Mouse (Mus musculus): ENCODE data around the gene Ap1m2. TPM values are rescaled to one million over a fixed set of nuclear protein-coding genes. Genes with fewer than 3 reads are reported as not detected.
"Not testable (repeated sequence)": the region's sequence is repeated elsewhere in the genome, so short reads cannot be mapped to it uniquely, and the experiment has no call there.

Ap1m2 gene
- total RNA-seq, 1 experiment: 9.8 TPM

- peaks cover 0 to 7% of the 10 kb centered on the region in 2 experiments; a peak in 2 of 4 replicates for H3K4me1 ChIP-seq (ENCODE audit: control insufficient read depth in 2 of 2, insufficient read depth in 2 of 2, low read length in 2 of 2, poor library complexity in 1 of 2)
- H3K36me3 ChIP-seq (ENCODE audit: control insufficient read depth, insufficient read depth, low read length, poor library complexity, severe bottlenecking): no peaks in the 10 kb centered on the region
- H3K27ac ChIP-seq (ENCODE audit: insufficient read depth, low read depth, low read length, poor library complexity, severe bottlenecking): no peak overlapping the region
- DNase-seq (ENCODE audit: low read depth, low spot score): no peak
- no peak overlapping the region for H3K4me3 ChIP-seq (ENCODE audit: insufficient read depth in 1 of 2, low read depth in 1 of 2, low read length in 2 of 2, poor library complexity in 1 of 2, severe bottlenecking in 1 of 2)
- TF ChIP-seq ZC3H11A (IDR thresholded peaks at IDR 0.05; ENCODE audit: borderline replicate concordance, low read depth, low read length) (no peak), CHD2 (IDR thresholded peaks at IDR 0.05; ENCODE audit: low read depth, low read length) (no peak), HCFC1 (IDR thresholded peaks at IDR 0.05; ENCODE audit: borderline replicate concordance, insufficient read depth, low read length) (no peak), ZNF384 (IDR thresholded peaks at IDR 0.05; ENCODE audit: low read depth, low read length) (no peak), MAFK (IDR thresholded peaks at IDR 0.05; ENCODE audit: insufficient read depth, low read depth, low read length) (no peak)
- in situ Hi-C loops (cut with MboI; ENCODE audit: low sequenced_read_pairs in 2 of 2, unreplicated experiment in 2 of 2): no loop called here
- H3K9ac ChIP-seq (ENCODE audit: insufficient read depth, low read depth, low read length, poor library complexity, severe bottlenecking): no peak overlapping the region
- no peaks in the 10 kb centered on the region for H3K9me3 ChIP-seq (ENCODE audit: control insufficient read depth, insufficient read depth, low read depth, low read length)
These were observed 15.4 kb upstream of the Ap1m2 start for GRCm38 (mm10) chr9:21327569-21327968.

GRCm38 (mm10) chr9:21324269-21324668 is 12.1 kb upstream of the Ap1m2 start:
- no peak overlapping the region for H3K4me3 ChIP-seq (ENCODE audit: insufficient read depth in 1 of 2, low read depth in 1 of 2, low read length in 2 of 2, poor library complexity in 1 of 2, severe bottlenecking in 1 of 2)
- H3K27ac ChIP-seq (ENCODE audit: insufficient read depth, low read depth, low read length, poor library complexity, severe bottlenecking): no peak overlapping the region
- peaks cover 4 to 13% of the 10 kb centered on the region in 2 experiments for H3K4me1 ChIP-seq (ENCODE audit: control insufficient read depth in 2 of 2, insufficient read depth in 2 of 2, low read length in 2 of 2, poor library complexity in 1 of 2)
- H3K9ac ChIP-seq (ENCODE audit: insufficient read depth, low read depth, low read length, poor library complexity, severe bottlenecking): no peak overlapping the region
- no peaks in the 10 kb centered on the region for H3K36me3 ChIP-seq (ENCODE audit: control insufficient read depth, insufficient read depth, low read length, poor library complexity, severe bottlenecking)
- H3K9me3 ChIP-seq (ENCODE audit: control insufficient read depth, insufficient read depth, low read depth, low read length): no peaks in the 10 kb centered on the region
- DNase-seq (ENCODE audit: low read depth, low spot score): no peak
- in situ Hi-C loops (cut with MboI; ENCODE audit: low sequenced_read_pairs in 2 of 2, unreplicated experiment in 2 of 2): no loop called here
- TF ChIP-seq MAFK (IDR thresholded peaks at IDR 0.05; ENCODE audit: insufficient read depth, low read depth, low read length) (no peak), CHD2 (IDR thresholded peaks at IDR 0.05; ENCODE audit: low read depth, low read length) (no peak), HCFC1 (IDR thresholded peaks at IDR 0.05; ENCODE audit: borderline replicate concordance, insufficient read depth, low read length) (no peak), ZNF384 (IDR thresholded peaks at IDR 0.05; ENCODE audit: low read depth, low read length) (no peak), ZC3H11A (IDR thresholded peaks at IDR 0.05; ENCODE audit: borderline replicate concordance, low read depth, low read length) (no peak)

GRCm38 (mm10) chr9:21322917-21323297 is 10.8 kb upstream of the Ap1m2 start:
- in situ Hi-C loops (cut with MboI; ENCODE audit: low sequenced_read_pairs in 2 of 2, unreplicated experiment in 2 of 2); H3K36me3 ChIP-seq (ENCODE audit: control insufficient read depth, insufficient read depth, low read length, poor library complexity, severe bottlenecking); DNase-seq (ENCODE audit: low read depth, low spot score); H3K9ac ChIP-seq (ENCODE audit: insufficient read depth, low read depth, low read length, poor library complexity, severe bottlenecking); H3K9me3 ChIP-seq (ENCODE audit: control insufficient read depth, insufficient read depth, low read depth, low read length); H3K4me3 ChIP-seq (ENCODE audit: insufficient read depth in 1 of 2, low read depth in 1 of 2, low read length in 2 of 2, poor library complexity in 1 of 2, severe bottlenecking in 1 of 2); H3K27ac ChIP-seq (ENCODE audit: insufficient read depth, low read depth, low read length, poor library complexity, severe bottlenecking): not testable (repeated sequence)
- peak; percentile 51; the same call in 1 of the 2 replicates for TF ChIP-seq ZNF384 (IDR thresholded peaks at IDR 0.05; ENCODE audit: low read depth, low read length)
- H3K4me1 ChIP-seq (ENCODE audit: control insufficient read depth in 2 of 2, insufficient read depth in 2 of 2, low read length in 2 of 2, poor library complexity in 1 of 2): peaks cover 4 to 13% of the 10 kb centered on the region in 2 experiments

- in situ Hi-C loops (cut with MboI; ENCODE audit: low sequenced_read_pairs in 2 of 2, unreplicated experiment in 2 of 2): no loop called here
- peak overlapping the region; percentile 8; the same call in 1 of the 2 replicates for H3K27ac ChIP-seq (ENCODE audit: insufficient read depth, low read depth, low read length, poor library complexity, severe bottlenecking)
- H3K9me3 ChIP-seq (ENCODE audit: control insufficient read depth, insufficient read depth, low read depth, low read length): no peaks in the 10 kb centered on the region
- H3K4me3 ChIP-seq (ENCODE audit: insufficient read depth in 1 of 2, low read depth in 1 of 2, low read length in 2 of 2, poor library complexity in 1 of 2, severe bottlenecking in 1 of 2): peak overlapping the region in 1 of 2 experiments; percentile 74; a peak in 1 of 4 replicates
- no peaks in the 10 kb centered on the region for H3K36me3 ChIP-seq (ENCODE audit: control insufficient read depth, insufficient read depth, low read length, poor library complexity, severe bottlenecking)
- peak overlapping the region; percentile 14; the same call in 1 of the 2 replicates for H3K9ac ChIP-seq (ENCODE audit: insufficient read depth, low read depth, low read length, poor library complexity, severe bottlenecking)
- H3K4me1 ChIP-seq (ENCODE audit: control insufficient read depth in 2 of 2, insufficient read depth in 2 of 2, low read length in 2 of 2, poor library complexity in 1 of 2): peaks cover 4 to 13% of the 10 kb centered on the region in 2 experiments
- TF ChIP-seq HCFC1 (IDR thresholded peaks at IDR 0.05; ENCODE audit: borderline replicate concordance, insufficient read depth, low read length): no peak
- TF ChIP-seq CHD2 (IDR thresholded peaks at IDR 0.05; ENCODE audit: low read depth, low read length): no peak
- TF ChIP-seq ZNF384 (IDR thresholded peaks at IDR 0.05; ENCODE audit: low read depth, low read length): no peak
- TF ChIP-seq ZC3H11A (IDR thresholded peaks at IDR 0.05; ENCODE audit: borderline replicate concordance, low read depth, low read length): no peak
- no peak for TF ChIP-seq MAFK (IDR thresholded peaks at IDR 0.05; ENCODE audit: insufficient read depth, low read depth, low read length)
- no peak for DNase-seq (ENCODE audit: low read depth, low spot score)
These were observed 10.2 kb upstream of the Ap1m2 start for GRCm38 (mm10) chr9:21322211-21322916.
